Mouse (Mus musculus) heart, adult 2 months (tissue): ENCODE data around the gene Farsb. TPM values are rescaled to one million over a fixed set of nuclear protein-coding genes. Genes with fewer than 3 reads are reported as not detected.

Experiments
- DNase-seq, 2 experiments: peaks; one replicate each; pipeline ENCODE4 v3.0.0; 2021
- H3K27ac ChIP-seq: fragments of 200-600 bp; 2 replicates; pipeline ENCODE4 v1.8.1; 2022
- H3K27me3 ChIP-seq: fragments of 200-500 bp; 2 replicates; pipeline ENCODE4 v1.6.1; 2012; ENCODE audit warnings: mild to moderate bottlenecking, low read length, inconsistent platforms, mixed read lengths; ENCODE audit not compliant: control insufficient read depth, insufficient read depth
- H3K36me3 ChIP-seq: fragments of 200-500 bp; 2 replicates; pipeline ENCODE4 v1.6.1; 2012; ENCODE audit warnings: low read length, inconsistent platforms; ENCODE audit not compliant: control insufficient read depth, insufficient read depth
- H3K4me1 ChIP-seq: fragments of 200-500 bp; 2 replicates; pipeline ENCODE4 v1.6.1; 2011; ENCODE audit warnings: low read length; ENCODE audit not compliant: control insufficient read depth, insufficient read depth
- H3K4me3 ChIP-seq: fragments of 200-600 bp; 2 replicates; pipeline ENCODE4 v1.8.1; 2022
- H3K79me2 ChIP-seq: fragments of 200-500 bp; replicated peaks from 2 replicates; pipeline ENCODE4 v1.6.1; 2012; ENCODE audit warnings: mild to moderate bottlenecking, inconsistent platforms, low read length, moderate library complexity, mixed read lengths; ENCODE audit not compliant: control insufficient read depth, insufficient read depth
- H3K9ac ChIP-seq: fragments of 200-500 bp; 2 replicates; pipeline ENCODE4 v1.6.1; 2012; ENCODE audit warnings: low read depth, mild to moderate bottlenecking, control low read depth, inconsistent platforms, low read length, mixed read lengths
- CTCF ChIP-seq: fragments of 200-600 bp; IDR thresholded peaks from 2 replicates; pipeline ENCODE4 v1.8.1; 2022; ENCODE audit warnings: antibody characterized with exemption, mild to moderate bottlenecking, moderate library complexity
- EP300 ChIP-seq: fragments of 200-500 bp; IDR thresholded peaks from 2 replicates; pipeline ENCODE4 v1.6.1; 2011; ENCODE audit warnings: low read depth, low read length, control low read depth; ENCODE audit not compliant: insufficient read depth
- POLR2A ChIP-seq: fragments of 200-500 bp; IDR thresholded peaks from 2 replicates; pipeline ENCODE4 v1.6.1; 2011; ENCODE audit warnings: mild to moderate bottlenecking, low read depth, low read length, control low read depth; ENCODE audit not compliant: insufficient read depth
- WGBS: fragments of 180-500 bp; shearing (Covaris S2); methylation state at CpG from one replicate; pipeline ENCODE4 v1.1.7; 2018; 5-methylcytosine and 5-hydroxymethylcytosine counted together
- intact Hi-C: fragments of 180-260 bp; cut with DNase I; formaldehyde crosslinking; loops from one replicate; pipeline ENCODE4 v1.15.1; 2025
- polyA plus RNA-seq: library from polyadenylated mRNA; depleted of rRNA; stranded (reverse); fragments of >200 nt; gene quantifications from 2 replicates; pipeline ENCODE4 v1.2.3, GENCODE M21; 2012
- total RNA-seq, 2 experiments: library from RNA; stranded (reverse); gene quantifications; 2 replicates each; pipeline ENCODE4 v1.2.3; 2021

Gene Farsb
- total and polyA plus RNA-seq, 3 experiments = 18.6 to 49.1 (median 46.7) TPM

- intact Hi-C loops = loop anchor here (2.0 to 10.0 kb wide), 2 partner anchors 240 to 476 kb away; no protein-coding TSS in a partner anchor
- Histone ChIP-seq H3K27me3 (no peaks in the 10 kb centered on the region), H3K79me2 (no peaks in the 10 kb centered on the region), H3K36me3 (peaks cover 2% of the 10 kb centered on the region; the same call in 1 of the 2 replicates), H3K4me3 (no peak overlapping the region), H3K9ac (no peak overlapping the region), H3K4me1 (no peaks in the 10 kb centered on the region), H3K27ac (no peak overlapping the region)
- no peak for TF ChIP-seq POLR2A
- no peak for TF ChIP-seq EP300
- peak; percentile 80 for TF ChIP-seq CTCF
- no peak for DNase-seq
- WGBS = 31% methylated on average over 7 of the region's 7 CpGs
Observed at GRCm38 (mm10) chr1:78454659-78455058, 34.0 kb downstream of the Farsb start.

GRCm38 (mm10) chr1:78453886-78454285, 34.8 kb downstream of the Farsb start:
- no peak for DNase-seq
- Histone ChIP-seq H3K9ac (no peak overlapping the region), H3K27me3 (no peaks in the 10 kb centered on the region), H3K4me1 (no peaks in the 10 kb centered on the region), H3K4me3 (no peak overlapping the region), H3K36me3 (peaks cover 2% of the 10 kb centered on the region; the same call in 1 of the 2 replicates), H3K27ac (no peak overlapping the region), H3K79me2 (no peaks in the 10 kb centered on the region)
- intact Hi-C loops = loop anchor here (2.0 to 10.0 kb wide), 2 partner anchors 239 to 475 kb away; no protein-coding TSS in a partner anchor
- TF ChIP-seq POLR2A = no peak
- TF ChIP-seq CTCF = no peak
- no peak for TF ChIP-seq EP300
- WGBS = 93% methylated on average over 8 of the region's 8 CpGs

GRCm38 (mm10) chr1:78452544-78452943, 36.2 kb downstream of the Farsb start:
- no peaks in the 10 kb centered on the region for H3K27me3 ChIP-seq
- intact Hi-C loops = loop anchor here (10.0 kb wide), 1 partner anchor 238 kb away; no protein-coding TSS in a partner anchor
- H3K79me2 ChIP-seq = no peaks in the 10 kb centered on the region
- no peak overlapping the region for H3K4me3 ChIP-seq
- no peaks in the 10 kb centered on the region for H3K36me3 ChIP-seq
- DNase-seq = no peak
- no peak overlapping the region for H3K9ac ChIP-seq
- H3K4me1 ChIP-seq = no peaks in the 10 kb centered on the region
- TF ChIP-seq POLR2A (no peak), EP300 (no peak), CTCF (no peak)
- H3K27ac ChIP-seq = no peak overlapping the region
- 92% methylated on average over 6 of the region's 6 CpGs for WGBS

GRCm38 (mm10) chr1:78451070-78451854, 37.4 kb downstream of the Farsb start:
- Histone ChIP-seq H3K4me1 (no peaks in the 10 kb centered on the region), H3K36me3 (no peaks in the 10 kb centered on the region), H3K27ac (no peak overlapping the region), H3K27me3 (no peaks in the 10 kb centered on the region), H3K79me2 (no peaks in the 10 kb centered on the region), H3K9ac (no peak overlapping the region), H3K4me3 (no peak overlapping the region)
- intact Hi-C loops = loop anchor here (10.0 kb wide), 1 partner anchor 236 kb away; no protein-coding TSS in a partner anchor
- WGBS = 88% methylated on average over 12 of the region's 12 CpGs
- no peak for TF ChIP-seq POLR2A
- no peak for TF ChIP-seq EP300
- TF ChIP-seq CTCF = no peak
- DNase-seq = no peak

GRCm38 (mm10) chr1:78448091-78448490, 40.6 kb downstream of the Farsb start:
- H3K27ac ChIP-seq = no peak overlapping the region
- no peaks in the 10 kb centered on the region for H3K36me3 ChIP-seq
- no peak overlapping the region for H3K9ac ChIP-seq
- H3K4me3 ChIP-seq = no peak overlapping the region
- TF ChIP-seq CTCF (no peak), EP300 (no peak), POLR2A (no peak)
- H3K79me2 ChIP-seq = no peaks in the 10 kb centered on the region
- DNase-seq = no peak
- intact Hi-C loops = no loop called here
- no peaks in the 10 kb centered on the region for H3K4me1 ChIP-seq
- no peaks in the 10 kb centered on the region for H3K27me3 ChIP-seq
- WGBS = 40% methylated on average over 1 of the region's 1 CpGs

- intact Hi-C loops = no loop called here
- Histone ChIP-seq H3K4me1 (no peaks in the 10 kb centered on the region), H3K36me3 (no peaks in the 10 kb centered on the region), H3K4me3 (no peak overlapping the region), H3K27ac (no peak overlapping the region), H3K27me3 (no peaks in the 10 kb centered on the region), H3K79me2 (no peaks in the 10 kb centered on the region), H3K9ac (no peak overlapping the region)
- TF ChIP-seq POLR2A = no peak
- no peak for TF ChIP-seq CTCF
- no peak for TF ChIP-seq EP300
- DNase-seq = no peak
- 94% methylated on average over 6 of the region's 6 CpGs for WGBS
Observed at GRCm38 (mm10) chr1:78446742-78447141, 42.0 kb downstream of the Farsb start.
